Mouse (Mus musculus) neural tube, embryonic 13.5 days (tissue): ENCODE measurements at regions not wholly inside any gene's neighbourhood (a gene's known extent, or its start where the extent isn't known, plus 50 kb on each side); places are given as distances from the start of the nearest gene placed in this dataset.

ENCODE experiments used
- ATAC-seq: fragments of 200-750 bp; cut with Nextera tagmentation; 2 replicates; pipeline ENCODE4 v1.8.0; 2017; ENCODE audit warnings: low read depth, mild to moderate bottlenecking, moderate TSS enrichment, moderate library complexity
- H3K27ac ChIP-seq: fragments of 300-500 bp; sonication (generic); replicated peaks from 2 replicates; pipeline ENCODE4 v1.5.1; 2015; ENCODE audit warnings: moderate library complexity, mild to moderate bottlenecking, inconsistent platforms
- H3K27me3 ChIP-seq: fragments of 300-500 bp; sonication (generic); 2 replicates; pipeline ENCODE4 v1.6.1; 2015; ENCODE audit warnings: mild to moderate bottlenecking, inconsistent platforms
- H3K36me3 ChIP-seq: fragments of 300-500 bp; sonication (generic); 2 replicates; pipeline ENCODE4 v1.6.1; 2015; ENCODE audit warnings: mild to moderate bottlenecking, inconsistent platforms
- H3K4me1 ChIP-seq: fragments of 300-500 bp; sonication (generic); replicated peaks from 2 replicates; pipeline ENCODE4 v1.6.1; 2015; ENCODE audit warnings: inconsistent platforms
- H3K4me2 ChIP-seq: fragments of 300-500 bp; sonication (generic); 2 replicates; pipeline ENCODE4 v1.6.1; 2015; ENCODE audit warnings: inconsistent platforms, mild to moderate bottlenecking, moderate library complexity
- H3K4me3 ChIP-seq: fragments of 300-500 bp; sonication (generic); 2 replicates; pipeline ENCODE4 v1.5.1; 2015; ENCODE audit warnings: mild to moderate bottlenecking, inconsistent platforms
- H3K9ac ChIP-seq: fragments of 300-500 bp; sonication (generic); 2 replicates; pipeline ENCODE4 v1.6.1; 2015; ENCODE audit warnings: moderate library complexity, mild to moderate bottlenecking, inconsistent platforms
- H3K9me3 ChIP-seq: fragments of 300-500 bp; sonication (generic); 2 replicates; pipeline ENCODE4 v1.6.1; 2016; ENCODE audit warnings: inconsistent platforms
- WGBS: fragments of 180-500 bp; shearing (Covaris S2); methylation state at CpG from one replicate; pipeline ENCODE4 v1.1.7; 2015; 5-methylcytosine and 5-hydroxymethylcytosine counted together

DNA sequence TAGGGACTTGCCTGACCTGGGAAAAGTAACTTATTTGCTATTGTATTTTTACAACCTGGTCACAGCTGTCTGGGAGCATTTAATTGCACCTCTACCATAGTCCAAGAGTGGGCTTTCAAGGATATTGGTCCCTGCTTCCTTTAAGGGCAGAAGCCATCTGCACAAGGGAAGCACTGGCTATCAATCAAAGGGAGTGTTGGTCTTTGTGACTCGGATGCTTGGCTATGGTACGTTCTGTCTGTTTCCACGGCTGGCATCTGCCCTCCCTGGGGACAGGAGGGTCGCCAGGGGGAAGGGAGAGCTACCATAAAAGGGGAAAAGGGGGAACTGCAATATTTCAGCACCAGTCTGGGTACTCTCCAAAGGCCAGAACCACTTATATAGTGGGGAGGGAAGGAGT, 190.7 kb upstream of the Cenpq start:
- Histone ChIP-seq H3K9ac (no peak overlapping the region), H3K27ac (no peak overlapping the region), H3K4me3 (no peak overlapping the region), H3K36me3 (no peaks in the 10 kb centered on the region), H3K4me2 (no peak overlapping the region), H3K27me3 (no peaks in the 10 kb centered on the region), H3K4me1 (peaks cover 8% of the 10 kb centered on the region), H3K9me3 (no peaks in the 10 kb centered on the region)
- WGBS: 5% methylated on average over 4 of the region's 4 CpGs
- ATAC-seq: peak; percentile 47; the same call in 1 of the 2 replicates

DNA sequence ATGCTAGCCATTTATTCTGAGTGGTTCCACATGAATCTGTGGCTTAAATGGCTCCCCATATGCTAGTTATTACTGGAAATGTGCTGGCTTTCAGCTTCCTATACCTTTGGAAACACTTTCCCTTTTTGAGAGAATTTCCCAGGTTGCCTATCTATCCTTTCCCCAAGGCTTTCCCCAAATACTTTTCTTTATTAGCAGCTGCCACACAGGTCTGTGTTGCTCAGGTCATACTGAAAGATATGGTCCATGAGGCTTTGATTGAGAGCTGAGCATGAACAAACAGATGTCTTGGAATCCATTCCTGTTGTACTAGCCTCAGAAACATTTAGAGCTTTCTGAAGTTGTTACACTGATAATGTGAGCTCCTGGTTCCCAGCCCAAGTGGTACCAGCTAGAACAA, 188.1 kb upstream of the Cenpq start:
- H3K4me3 ChIP-seq: no peak overlapping the region
- no peak for ATAC-seq
- no peak overlapping the region for H3K9ac ChIP-seq
- no peaks in the 10 kb centered on the region for H3K27me3 ChIP-seq
- H3K4me1 ChIP-seq: peaks cover 8% of the 10 kb centered on the region
- no peaks in the 10 kb centered on the region for H3K36me3 ChIP-seq
- H3K9me3 ChIP-seq: no peaks in the 10 kb centered on the region
- no peak overlapping the region for H3K27ac ChIP-seq
- H3K4me2 ChIP-seq: no peak overlapping the region

DNA sequence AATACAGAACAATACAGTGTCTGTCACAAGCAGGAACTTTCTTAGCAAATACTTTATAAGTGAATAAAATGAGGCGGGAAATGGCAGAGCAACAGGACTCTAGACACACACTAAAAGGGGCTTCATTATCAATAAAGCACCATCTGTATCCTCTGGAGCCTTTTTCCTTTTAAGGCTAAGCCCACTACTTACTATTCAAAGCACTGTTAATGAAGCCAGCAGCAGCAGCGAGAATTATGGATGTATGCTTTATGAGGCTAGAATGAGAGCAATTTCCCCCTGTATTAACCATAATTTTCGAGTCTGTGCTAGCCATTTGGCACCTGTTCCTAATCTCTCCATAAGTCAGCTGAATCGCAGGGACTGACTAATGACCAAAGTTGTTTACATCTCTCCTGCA, 169.1 kb upstream of the Cenpq start:
- Histone ChIP-seq H3K9me3 (no peaks in the 10 kb centered on the region), H3K27me3 (no peaks in the 10 kb centered on the region), H3K27ac (no peak overlapping the region), H3K36me3 (no peaks in the 10 kb centered on the region), H3K4me3 (no peak overlapping the region), H3K4me1 (no peaks in the 10 kb centered on the region), H3K4me2 (no peak overlapping the region), H3K9ac (no peak overlapping the region)
- WGBS: 52% methylated on average over 4 of the region's 4 CpGs
- ATAC-seq: no peak

DNA sequence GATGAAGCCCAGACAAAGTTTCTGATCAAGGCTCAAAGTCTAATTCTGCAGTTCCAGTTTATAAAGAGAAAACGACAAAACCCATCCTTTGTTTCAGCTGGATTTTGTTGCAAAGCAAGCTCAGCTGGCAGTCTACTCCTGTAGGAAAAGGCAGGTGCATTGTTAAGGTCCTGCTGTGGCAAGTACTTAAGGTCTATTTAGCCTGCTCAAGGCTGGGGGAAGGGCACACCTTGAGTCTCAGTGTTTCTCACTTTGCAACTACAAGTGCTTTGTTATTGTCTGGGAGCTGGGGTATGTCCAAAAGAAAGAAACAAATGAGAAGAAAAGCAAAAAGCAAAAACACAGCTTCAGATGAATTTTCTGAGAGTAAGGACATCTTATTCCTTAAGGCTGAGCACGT, 136.0 kb upstream of the Cenpq start:
- no peaks in the 10 kb centered on the region for H3K36me3 ChIP-seq
- no peak for ATAC-seq
- 40% methylated on average over 2 of the region's 2 CpGs for WGBS
- H3K4me1 ChIP-seq: no peaks in the 10 kb centered on the region
- no peak overlapping the region for H3K27ac ChIP-seq
- no peaks in the 10 kb centered on the region for H3K27me3 ChIP-seq
- H3K9ac ChIP-seq: no peak overlapping the region
- no peak overlapping the region for H3K4me2 ChIP-seq
- no peaks in the 10 kb centered on the region for H3K9me3 ChIP-seq
- H3K4me3 ChIP-seq: no peak overlapping the region
